Mouse (Mus musculus) hindbrain, postnatal 0 days (tissue): Measurements from ENCODE around the gene Exoc3l4. TPM values are rescaled to one million over a fixed set of nuclear protein-coding genes. Genes with fewer than 3 reads are reported as not detected.
A peak's percentile ranks its signal among the peaks of the same experiment; 100 is the strongest.

Source experiments
- ATAC-seq: fragments of 200-750 bp; cut with Nextera tagmentation; 2 replicates; pipeline ENCODE4 v1.8.0; 2017; ENCODE audit warnings: mild to moderate bottlenecking, moderate TSS enrichment, moderate library complexity
- DNase-seq: peaks from one replicate; pipeline ENCODE4 v3.0.0-alpha.2; 2015; ENCODE audit warnings: low spot score
- H3K27ac ChIP-seq: fragments of 300-500 bp; sonication (generic); 2 replicates; pipeline ENCODE4 v1.5.1; 2014; ENCODE audit warnings: mild to moderate bottlenecking
- H3K27me3 ChIP-seq: fragments of 300-500 bp; sonication (generic); 2 replicates; pipeline ENCODE4 v1.6.1; 2014; ENCODE audit warnings: low read length, mixed read lengths; ENCODE audit not compliant: insufficient read depth
- H3K36me3 ChIP-seq: fragments of 300-500 bp; sonication (generic); 2 replicates; pipeline ENCODE4 v1.6.1; 2014; ENCODE audit warnings: low read length, mixed read lengths; ENCODE audit not compliant: insufficient read depth
- H3K4me1 ChIP-seq: fragments of 300-500 bp; sonication (generic); 2 replicates; pipeline ENCODE4 v1.6.1; 2014; ENCODE audit warnings: antibody characterized with exemption, low read length, mixed read lengths; ENCODE audit not compliant: insufficient read depth
- H3K4me2 ChIP-seq: fragments of 300-500 bp; sonication (generic); 2 replicates; pipeline ENCODE4 v1.6.1; 2014; ENCODE audit warnings: low read depth, mild to moderate bottlenecking, low read length, moderate library complexity, mixed read lengths
- H3K4me3 ChIP-seq: fragments of 300-500 bp; sonication (generic); 2 replicates; pipeline ENCODE4 v1.5.1; 2014; ENCODE audit warnings: low read length
- H3K9ac ChIP-seq: fragments of 300-500 bp; sonication (generic); replicated peaks from 2 replicates; pipeline ENCODE4 v1.6.1; 2014; ENCODE audit warnings: mild to moderate bottlenecking, low read length, moderate library complexity, mixed read lengths
- H3K9me3 ChIP-seq: fragments of 300-500 bp; sonication (generic); 2 replicates; pipeline ENCODE4 v1.6.1; 2016; ENCODE audit warnings: low read length, mixed read lengths
- CTCF ChIP-seq: IDR thresholded peaks from 2 replicates; pipeline ENCODE4 v1.5.1; 2016; ENCODE audit warnings: antibody characterized with exemption, control low read depth, low read depth
- WGBS: fragments of 180-500 bp; shearing (Covaris S2); extraction: QIAGEN DNeasy Blood & Tissue Kit; methylation state at CpG from one replicate; pipeline ENCODE4 v1.1.7; 2014; 5-methylcytosine and 5-hydroxymethylcytosine counted together
- polyA plus RNA-seq: library from polyadenylated mRNA; unstranded; fragments of >200 nt; fragmentation: Nextera tagmentation; extraction: Ambion mirVana; gene quantifications from 2 replicates; pipeline ENCODE4 v1.2.1, GENCODE M21; 2015
- total RNA-seq: library from RNA; depleted of rRNA; stranded (reverse); fragments of >200 nt; gene quantifications from 2 replicates; pipeline ENCODE4 v1.2.3, GENCODE M21; 2014

Gene Exoc3l4
- total and polyA plus RNA-seq, 2 experiments from 2014 or later = 0.99 to 2.3 TPM

DNA sequence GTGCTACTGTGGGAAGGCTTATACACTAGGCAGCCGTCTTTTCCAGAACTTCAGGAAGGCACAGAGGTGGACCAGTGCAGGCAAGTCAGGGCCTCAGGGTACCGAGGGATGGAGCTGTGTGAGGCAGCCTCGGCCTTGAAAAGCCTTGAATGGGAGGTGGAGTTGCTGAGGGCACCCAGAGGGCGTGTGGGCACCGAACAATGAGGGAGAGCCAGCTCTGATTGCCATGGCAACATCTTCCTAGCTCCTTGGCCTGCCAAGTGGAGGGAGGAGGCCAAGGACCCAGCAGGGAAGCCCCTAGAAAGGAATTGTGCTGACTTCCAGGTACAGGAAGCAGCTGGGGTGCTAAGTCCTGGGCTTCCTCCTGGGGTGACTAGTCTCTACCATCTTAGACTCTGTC is 7.2 kb upstream of the Exoc3l4 start:
- Histone ChIP-seq H3K9ac (no peak overlapping the region), H3K4me1 (peaks cover 12% of the 10 kb centered on the region; the same call in 1 of the 2 replicates), H3K27me3 (no peaks in the 10 kb centered on the region), H3K4me3 (no peak overlapping the region), H3K4me2 (no peak overlapping the region), H3K36me3 (no peaks in the 10 kb centered on the region), H3K9me3 (no peaks in the 10 kb centered on the region), H3K27ac (no peak overlapping the region)
- TF ChIP-seq CTCF = 0 out of 2 replicates have a peak, but pooled peaks have one; percentile 3
- ATAC-seq (peak; percentile 50; the same call in 1 of the 2 replicates), DNase-seq (peak; percentile 74)
- WGBS = 6% methylated on average over 5 of the region's 5 CpGs

DNA sequence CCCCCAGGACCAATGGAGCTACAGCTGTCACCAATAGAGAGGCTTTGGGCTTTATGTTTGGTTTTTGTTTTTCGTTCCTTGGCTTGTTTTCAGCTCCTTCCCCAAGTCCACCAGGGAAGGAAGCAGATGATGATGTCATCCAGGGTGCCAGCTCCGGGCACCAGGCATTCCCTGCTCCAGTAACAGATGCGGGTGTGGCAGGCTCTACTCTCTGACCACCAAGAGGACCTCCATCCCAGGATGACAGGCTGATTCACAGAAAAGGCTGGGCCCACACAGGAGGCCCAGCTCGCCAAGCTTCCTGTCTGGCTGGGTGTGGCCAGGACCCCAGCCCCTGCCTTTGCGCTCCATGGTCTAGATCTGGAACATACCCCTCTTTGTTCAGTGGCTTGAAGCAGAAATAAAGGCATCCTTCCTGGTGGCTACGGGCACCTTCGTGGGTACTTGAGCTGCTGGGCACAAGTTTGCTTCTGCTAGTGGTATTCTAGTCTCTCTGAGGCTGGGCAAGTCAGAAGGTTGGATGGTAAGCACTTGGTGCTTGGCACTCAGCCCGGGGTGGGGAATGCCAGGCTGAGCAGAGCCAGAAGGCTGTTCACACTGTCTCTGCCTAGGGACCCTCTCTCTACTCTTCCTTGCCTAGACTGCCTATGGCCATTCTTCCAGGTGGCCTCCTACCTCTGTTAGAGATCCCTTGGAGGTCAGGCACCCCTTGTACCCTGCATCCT is 5.0 kb upstream of the Exoc3l4 start:
- H3K4me1 ChIP-seq = peaks cover 12% of the 10 kb centered on the region; the same call in 1 of the 2 replicates
- no peak for DNase-seq
- H3K27me3 ChIP-seq = no peaks in the 10 kb centered on the region
- H3K4me3 ChIP-seq = no peak overlapping the region
- no peak for ATAC-seq
- WGBS = 74% methylated on average over 8 of the region's 8 CpGs
- H3K36me3 ChIP-seq = no peaks in the 10 kb centered on the region
- H3K9me3 ChIP-seq = no peaks in the 10 kb centered on the region
- H3K27ac ChIP-seq = no peak overlapping the region
- no peak overlapping the region for H3K4me2 ChIP-seq
- H3K9ac ChIP-seq = no peak overlapping the region
- no peak for TF ChIP-seq CTCF

DNA sequence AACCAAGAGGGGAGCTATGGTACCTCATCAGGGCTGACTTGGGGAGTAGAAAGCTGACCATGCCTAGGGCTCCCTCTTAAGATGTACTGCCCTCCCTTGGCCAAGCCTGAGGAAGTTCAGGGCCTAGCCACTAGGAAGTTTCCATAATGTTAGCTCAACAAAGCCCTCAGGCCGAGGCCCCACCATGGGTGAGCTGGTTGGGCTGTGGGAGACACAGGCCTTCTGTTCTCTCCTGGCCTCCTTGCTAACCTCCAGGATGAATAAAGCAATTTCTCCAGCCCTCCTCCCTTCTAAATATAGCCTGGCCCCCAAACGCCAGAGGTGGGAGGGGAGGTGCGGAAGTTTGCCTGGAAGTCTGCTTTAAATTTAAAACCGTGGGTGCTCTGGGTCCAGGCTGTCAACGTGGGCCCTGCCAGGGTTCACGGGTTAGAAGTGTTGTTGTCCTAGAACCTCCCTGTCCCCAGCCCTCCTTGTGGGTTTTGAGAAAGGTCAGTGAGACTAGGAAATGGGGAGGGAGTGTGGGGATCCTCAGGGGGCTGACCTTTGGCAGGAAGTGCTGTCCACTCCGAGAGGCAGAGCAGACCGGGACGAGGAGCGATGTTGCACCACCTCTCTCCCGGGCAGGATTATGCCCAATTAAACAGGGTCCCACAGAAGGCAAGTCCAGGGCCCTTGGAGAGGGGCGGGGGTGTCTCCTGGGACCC is 4.1 kb upstream of the Exoc3l4 start:
- no peak for ATAC-seq
- WGBS = 24% methylated on average over 11 of the region's 12 CpGs
- Histone ChIP-seq H3K27ac (no peak overlapping the region), H3K4me3 (peak overlapping the region; percentile 17), H3K9me3 (no peaks in the 10 kb centered on the region), H3K9ac (peak overlapping the region; percentile 25; the same call in 1 of the 2 replicates), H3K27me3 (no peaks in the 10 kb centered on the region), H3K4me1 (peaks cover 12% of the 10 kb centered on the region; the same call in 1 of the 2 replicates), H3K36me3 (no peaks in the 10 kb centered on the region), H3K4me2 (peak overlapping the region; percentile 48)
- peak; percentile 21; the same call in 1 of the 2 replicates for TF ChIP-seq CTCF
- DNase-seq = no peak

DNA sequence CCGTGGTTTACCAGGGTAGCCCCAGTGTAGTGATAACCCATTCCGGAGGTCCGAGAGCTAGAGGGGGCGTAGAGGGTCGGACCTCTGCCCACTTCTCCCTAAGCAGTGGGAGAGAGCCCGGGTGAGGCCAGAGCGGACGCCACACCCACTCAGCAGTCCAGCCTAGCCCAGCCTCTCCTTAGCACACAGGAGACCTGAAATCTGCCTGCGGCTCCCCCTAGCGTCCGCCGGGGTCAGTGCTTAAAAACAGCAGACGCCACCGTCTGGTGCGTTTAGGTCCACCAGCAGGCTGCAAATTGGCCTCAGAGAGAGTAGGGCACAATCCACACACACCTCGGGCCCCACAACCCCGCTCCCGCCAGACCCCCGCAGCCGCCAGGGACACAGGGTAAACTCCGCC is 3.5 kb upstream of the Exoc3l4 start:
- no peaks in the 10 kb centered on the region for H3K27me3 ChIP-seq
- peak overlapping the region; percentile 17 for H3K4me3 ChIP-seq
- DNase-seq (peak; percentile 93), ATAC-seq (peak; percentile 86)
- H3K4me2 ChIP-seq = peak overlapping the region; percentile 48
- peak; percentile 97 for TF ChIP-seq CTCF
- H3K36me3 ChIP-seq = no peaks in the 10 kb centered on the region
- H3K9me3 ChIP-seq = no peaks in the 10 kb centered on the region
- H3K9ac ChIP-seq = peak overlapping the region; percentile 25; the same call in 1 of the 2 replicates
- WGBS = 2% methylated on average over 21 of the region's 21 CpGs
- H3K27ac ChIP-seq = no peak overlapping the region
- H3K4me1 ChIP-seq = peaks cover 12% of the 10 kb centered on the region; the same call in 1 of the 2 replicates

DNA sequence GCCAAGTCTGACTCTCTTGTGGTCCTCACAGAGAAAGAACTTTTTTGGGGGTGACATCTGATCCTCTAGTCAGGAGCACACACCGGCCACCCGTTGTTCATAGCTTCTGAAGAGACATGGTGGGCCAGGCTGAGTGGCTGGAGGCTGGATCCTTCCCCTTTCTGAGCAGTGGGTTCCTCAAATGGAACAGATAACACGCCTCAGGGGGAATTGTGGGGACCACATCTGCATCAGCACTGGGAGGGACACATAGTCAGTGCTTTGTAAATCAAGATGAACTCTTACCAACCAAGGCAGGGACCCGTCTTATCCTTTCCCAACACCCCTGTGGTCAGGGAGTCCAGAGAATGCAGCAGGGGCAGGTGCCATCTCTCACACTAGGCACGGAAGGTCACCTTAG is 3.1 kb downstream of the Exoc3l4 start:
- Histone ChIP-seq H3K4me2 (no peak overlapping the region), H3K27me3 (peaks cover 27% of the 10 kb centered on the region), H3K4me1 (no peaks in the 10 kb centered on the region), H3K4me3 (no peak overlapping the region), H3K9me3 (no peaks in the 10 kb centered on the region), H3K9ac (no peak overlapping the region), H3K27ac (no peak overlapping the region), H3K36me3 (no peaks in the 10 kb centered on the region)
- WGBS = 79% methylated on average over 5 of the region's 5 CpGs
- TF ChIP-seq CTCF = no peak
- DNase-seq (no peak), ATAC-seq (no peak)

DNA sequence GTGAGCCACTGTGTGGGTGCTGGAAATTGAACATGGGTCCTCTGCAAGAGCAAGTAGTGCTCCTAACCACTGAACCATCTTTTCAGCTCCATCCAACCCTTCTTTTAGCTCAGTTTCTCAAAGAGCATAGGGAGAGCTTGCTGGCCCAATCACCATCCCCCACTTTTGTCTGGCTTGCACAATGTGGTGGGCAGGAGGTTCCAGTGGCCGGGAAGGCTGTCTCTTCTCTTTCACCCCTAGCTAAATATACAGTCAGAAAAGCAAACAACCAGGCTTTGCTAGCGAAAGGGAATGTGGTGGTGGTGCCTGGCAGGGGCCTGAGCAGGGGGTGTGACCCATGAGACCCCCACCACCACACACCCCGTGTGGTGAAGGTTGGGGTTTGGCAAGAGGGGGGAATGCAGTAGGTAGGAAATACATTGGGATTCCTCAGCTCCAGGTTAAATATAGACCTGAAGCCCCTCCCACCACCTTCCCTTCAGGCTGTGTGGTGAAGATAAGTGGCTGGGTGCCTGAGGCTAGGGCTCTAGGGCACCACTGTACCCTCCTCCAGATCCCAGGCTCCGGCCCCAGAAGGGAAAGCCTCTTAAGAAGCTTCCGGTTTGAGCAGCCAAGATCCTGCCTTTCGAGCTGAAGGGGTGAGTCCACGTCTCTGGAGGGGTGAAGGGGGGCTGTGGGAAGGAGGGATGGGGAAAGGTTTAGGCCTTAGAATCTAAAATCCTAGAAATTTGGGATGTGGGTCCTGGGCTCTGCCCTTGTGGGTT is 4.3 kb downstream of the Exoc3l4 start:
- Histone ChIP-seq H3K9me3 (no peaks in the 10 kb centered on the region), H3K4me2 (no peak overlapping the region), H3K9ac (no peak overlapping the region), H3K27me3 (peaks cover 29% of the 10 kb centered on the region), H3K4me1 (no peaks in the 10 kb centered on the region), H3K4me3 (no peak overlapping the region), H3K27ac (no peak overlapping the region), H3K36me3 (no peaks in the 10 kb centered on the region)
- DNase-seq (no peak), ATAC-seq (no peak)
- no peak for TF ChIP-seq CTCF
- 58% methylated on average over 7 of the region's 7 CpGs for WGBS
